Mouse (Mus musculus) layer of hippocampus, adult 18-20 months (tissue): ENCODE measurements at regions not wholly inside any gene's neighbourhood (a gene's known extent, or its start where the extent isn't known, plus 50 kb on each side); places are given as distances from the start of the nearest gene placed in this dataset.
A peak's percentile ranks its signal among the peaks of the same experiment; 100 is the strongest.

Experiments
- DNase-seq, 2 experiments: peaks; one replicate each; pipeline ENCODE4 v3.0.0; 2022; ENCODE audit warnings: low spot score in 2 of 2

DNA sequence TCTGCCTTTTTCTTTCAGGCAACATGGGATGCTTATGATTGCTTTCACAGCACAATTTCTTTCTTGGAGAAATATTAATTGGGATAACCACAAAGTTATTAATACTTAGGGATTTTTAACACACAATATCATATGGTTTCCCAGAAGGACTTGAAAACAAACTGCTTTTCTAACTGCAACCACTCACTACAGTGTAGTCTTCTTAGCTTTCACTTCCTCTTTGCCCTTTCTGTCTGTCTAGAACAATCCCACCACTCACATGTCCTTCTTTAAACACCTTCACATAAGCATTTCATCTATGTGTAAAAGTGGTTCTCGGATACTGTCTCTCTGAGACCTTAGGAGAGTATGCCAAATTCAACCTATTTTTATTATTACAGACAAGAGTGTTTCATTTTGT is 204.3 kb downstream of the C1d start:
- DNase-seq, result no peak

DNA sequence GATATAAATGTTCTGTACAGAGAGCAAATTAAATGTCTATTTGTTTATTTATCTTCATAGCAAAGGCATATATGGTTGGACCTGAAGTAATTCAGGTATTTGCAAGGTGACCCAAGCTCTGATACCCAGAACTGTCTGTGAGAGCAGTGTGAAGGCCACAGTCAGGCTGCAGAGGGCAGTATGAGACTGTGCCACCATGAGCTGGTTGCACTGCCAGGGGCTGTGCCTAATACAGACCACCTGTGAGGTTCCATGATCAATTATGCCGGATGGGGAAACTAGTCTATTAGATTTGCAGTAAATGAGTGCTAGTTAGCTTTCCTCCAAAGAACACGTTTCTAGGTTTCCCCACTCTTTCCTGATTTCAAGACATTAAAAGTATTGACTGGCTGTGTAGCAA is 207.5 kb downstream of the C1d start:
- peak in 1 of 2 experiments; percentile 22 for DNase-seq

DNA sequence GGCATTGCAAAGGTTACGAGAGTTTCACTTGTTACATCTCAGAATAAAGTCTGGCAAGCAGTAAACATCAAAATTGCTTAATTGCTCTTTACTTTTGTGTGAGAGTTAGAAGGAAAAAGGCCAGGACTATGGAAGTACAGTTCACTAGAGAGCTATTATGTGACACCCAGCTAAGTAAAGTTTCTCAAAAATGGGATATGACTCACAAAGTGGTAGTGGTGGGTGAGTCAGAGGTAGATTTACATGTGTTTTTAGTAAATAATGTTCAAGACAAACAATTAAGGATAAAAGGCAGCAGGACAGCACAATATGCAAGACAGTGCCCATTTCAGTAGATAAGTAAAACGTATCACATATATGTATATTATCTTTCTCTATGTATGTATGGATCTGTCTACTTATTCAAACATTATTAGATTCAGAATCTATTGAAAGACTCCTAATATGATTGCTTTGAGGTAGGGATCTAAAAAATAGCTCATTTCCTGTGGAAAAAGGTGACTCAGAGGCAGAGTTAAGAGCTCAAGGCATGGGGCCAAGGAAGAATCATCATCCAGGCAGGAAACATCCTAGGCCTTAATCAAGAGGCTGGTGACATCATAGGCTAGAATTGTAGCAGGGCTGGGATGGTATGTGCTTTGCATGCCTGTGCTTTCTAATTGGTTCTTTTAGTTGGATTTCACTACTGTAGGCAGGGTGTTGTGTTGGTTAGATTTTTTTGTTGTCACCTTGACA is 211.2 kb downstream of the C1d start:
- DNase-seq, result no peak

DNA sequence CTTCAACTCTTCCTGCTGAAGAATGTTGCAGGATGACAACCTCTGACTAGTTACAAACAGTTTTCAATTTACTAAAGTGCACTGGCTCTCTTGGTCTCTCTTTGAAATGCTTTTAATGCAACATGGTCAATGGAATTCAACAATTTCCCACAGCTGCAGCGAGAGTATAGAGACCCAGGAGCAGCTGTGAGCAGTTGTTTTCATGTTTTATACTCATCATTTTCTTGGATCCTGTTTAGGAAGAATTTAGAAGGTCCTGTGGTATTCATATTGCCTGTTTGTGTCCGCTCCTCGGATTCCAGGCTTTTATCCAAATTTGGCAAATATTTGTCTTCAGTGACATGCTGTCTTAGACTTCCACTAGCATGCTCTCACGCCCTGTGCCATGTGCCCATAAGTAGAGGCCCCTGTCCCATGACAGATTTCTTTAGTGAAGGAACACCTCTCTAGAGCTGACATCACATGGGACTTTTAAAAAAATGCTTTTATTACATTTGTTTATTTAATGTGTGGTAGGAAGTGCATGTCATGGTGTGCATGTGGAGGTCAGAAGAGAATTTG is 224.1 kb downstream of the C1d start:
- DNase-seq, result no peak

DNA sequence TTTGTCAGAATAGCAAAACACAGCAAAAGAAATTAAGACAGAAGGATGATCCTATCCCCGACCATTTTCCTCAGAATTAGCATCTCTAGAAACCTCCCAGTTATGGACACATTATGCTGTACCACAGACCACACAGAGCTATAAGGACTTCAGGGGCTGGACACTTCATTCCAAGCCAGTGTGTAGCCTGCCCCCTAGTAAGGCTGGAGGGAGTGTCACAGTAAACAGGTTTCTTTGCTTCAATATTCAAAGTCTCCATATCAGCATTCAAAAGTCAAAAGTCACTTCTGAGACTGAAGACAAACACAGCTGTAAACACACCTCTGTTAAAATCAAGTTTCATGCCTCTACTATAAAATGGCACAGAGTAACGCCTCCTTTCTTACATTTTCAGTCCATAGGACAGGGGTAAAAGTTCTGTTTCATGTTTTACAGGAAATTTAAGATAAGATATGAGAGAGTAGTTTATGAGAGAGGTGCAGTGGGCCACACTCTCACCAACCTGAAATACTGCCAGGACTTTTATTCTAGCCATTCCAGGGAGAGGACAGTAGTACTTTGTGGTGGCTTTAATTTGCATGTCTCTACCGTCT is 226.6 kb downstream of the C1d start:
- DNase-seq, result no peak

DNA sequence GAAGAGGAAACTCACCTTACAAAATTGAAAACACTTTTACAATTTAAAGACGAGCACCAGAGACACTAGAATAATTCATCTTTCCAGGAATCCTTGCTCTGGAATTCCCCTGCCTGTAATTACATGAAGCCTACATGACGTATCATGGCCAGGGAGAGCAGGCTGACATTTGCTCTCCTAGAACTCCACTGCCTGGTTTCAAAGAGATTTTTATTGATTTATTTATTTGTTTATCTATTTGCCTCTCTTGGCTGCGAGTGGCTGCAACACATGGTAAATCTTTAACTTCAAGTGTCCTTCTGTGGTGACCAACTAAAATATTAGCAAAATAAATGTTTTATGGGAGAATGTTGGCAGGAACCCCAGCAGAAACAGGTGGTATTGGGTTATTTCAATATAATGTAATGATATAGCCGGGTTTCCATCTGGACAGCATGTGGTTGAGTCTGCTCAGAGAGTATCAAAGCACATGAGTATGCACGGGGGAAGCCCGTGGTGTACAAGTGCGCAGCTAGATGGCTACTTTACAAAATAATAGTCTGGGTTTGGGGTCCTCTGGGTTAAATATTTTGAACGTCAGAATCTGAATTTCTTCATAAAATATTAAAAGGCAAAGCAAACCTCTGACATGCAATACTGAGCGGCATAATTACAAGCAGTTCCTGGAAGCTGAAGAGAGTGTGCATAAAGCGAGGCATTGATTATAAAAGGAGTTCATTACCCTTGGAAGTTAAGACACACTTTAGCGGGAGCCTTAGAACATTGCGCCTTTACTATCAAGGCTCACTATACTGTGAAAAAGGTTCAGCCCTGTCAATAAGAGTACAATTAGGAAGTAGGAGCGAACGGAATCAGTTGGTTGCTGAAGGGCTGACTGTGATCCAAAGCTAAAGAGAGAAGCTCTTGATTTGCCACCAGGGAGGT is 244.0 kb downstream of the C1d start:
- no peak for DNase-seq

DNA sequence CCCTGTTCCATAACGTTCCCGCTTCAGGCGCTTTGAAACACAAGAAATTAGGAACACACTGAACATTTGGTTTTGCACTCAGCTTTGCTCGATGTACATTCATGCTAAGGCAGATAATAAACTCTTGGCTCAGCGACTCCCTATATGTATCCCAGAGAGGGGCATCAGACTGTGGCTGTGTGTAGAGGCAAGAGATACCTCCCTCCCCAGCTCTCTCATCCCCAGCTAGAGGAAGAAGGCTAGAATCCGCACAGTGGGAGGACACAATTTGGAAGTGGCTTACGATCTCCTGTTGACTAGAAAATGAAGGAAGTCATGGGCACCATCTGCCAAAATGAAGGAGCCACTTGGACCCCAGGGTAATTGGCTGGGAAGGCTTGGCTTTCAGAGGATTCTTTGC is 244.7 kb downstream of the C1d start:
- DNase-seq, result no peak

DNA sequence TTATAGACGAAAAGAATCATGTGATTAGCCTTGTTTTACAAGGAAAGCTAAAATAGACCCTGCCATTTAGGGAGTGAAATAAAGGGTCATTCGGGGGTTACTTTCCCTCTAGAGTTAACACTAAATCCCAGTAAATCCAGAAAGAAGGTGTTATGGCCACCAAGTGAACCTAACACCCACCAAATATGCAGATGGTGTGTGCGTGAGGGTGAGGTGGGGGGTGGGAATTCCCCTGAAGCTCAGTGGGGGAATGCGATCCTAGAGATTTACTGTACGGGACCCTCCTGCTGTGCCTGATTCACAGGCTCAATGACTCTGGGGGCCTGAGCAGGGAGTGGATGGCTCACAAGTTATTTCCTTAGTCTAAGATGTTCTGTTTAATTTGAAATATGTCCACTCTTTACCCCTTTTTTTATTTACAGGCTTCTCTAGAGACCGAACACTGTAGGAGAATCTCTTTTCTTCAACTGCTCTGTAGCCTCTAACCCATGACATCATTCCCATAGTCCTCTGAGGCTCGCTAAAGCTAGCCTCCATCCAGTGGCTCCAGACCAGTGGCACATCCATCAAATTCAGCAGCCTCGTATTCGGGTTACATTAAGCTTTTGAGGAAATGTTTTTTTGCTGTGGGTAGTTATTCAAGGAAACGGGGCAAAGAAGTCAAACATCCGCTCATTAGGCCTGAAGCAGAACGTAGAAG is 265.0 kb downstream of the C1d start:
- DNase-seq, result no peak

DNA sequence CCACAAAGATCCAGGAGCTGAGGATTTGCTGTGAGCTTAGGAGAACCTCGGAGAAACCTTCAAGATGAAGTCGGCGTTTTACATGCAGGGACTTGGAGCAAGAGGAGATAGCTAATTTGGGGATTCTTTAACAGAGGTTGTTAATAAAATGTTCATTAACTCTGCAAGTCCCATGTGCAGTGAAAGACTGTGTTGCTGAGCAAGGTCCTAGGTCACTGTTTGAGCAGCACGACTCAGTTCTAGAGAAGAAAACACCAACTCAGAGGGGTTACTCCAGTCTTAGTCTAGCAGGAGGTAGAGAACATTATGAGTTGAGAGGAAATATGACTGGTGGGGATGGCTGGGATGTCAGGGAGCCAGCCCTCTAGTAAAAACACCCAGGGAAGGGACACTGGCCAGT is 265.9 kb downstream of the C1d start:
- no peak for DNase-seq

DNA sequence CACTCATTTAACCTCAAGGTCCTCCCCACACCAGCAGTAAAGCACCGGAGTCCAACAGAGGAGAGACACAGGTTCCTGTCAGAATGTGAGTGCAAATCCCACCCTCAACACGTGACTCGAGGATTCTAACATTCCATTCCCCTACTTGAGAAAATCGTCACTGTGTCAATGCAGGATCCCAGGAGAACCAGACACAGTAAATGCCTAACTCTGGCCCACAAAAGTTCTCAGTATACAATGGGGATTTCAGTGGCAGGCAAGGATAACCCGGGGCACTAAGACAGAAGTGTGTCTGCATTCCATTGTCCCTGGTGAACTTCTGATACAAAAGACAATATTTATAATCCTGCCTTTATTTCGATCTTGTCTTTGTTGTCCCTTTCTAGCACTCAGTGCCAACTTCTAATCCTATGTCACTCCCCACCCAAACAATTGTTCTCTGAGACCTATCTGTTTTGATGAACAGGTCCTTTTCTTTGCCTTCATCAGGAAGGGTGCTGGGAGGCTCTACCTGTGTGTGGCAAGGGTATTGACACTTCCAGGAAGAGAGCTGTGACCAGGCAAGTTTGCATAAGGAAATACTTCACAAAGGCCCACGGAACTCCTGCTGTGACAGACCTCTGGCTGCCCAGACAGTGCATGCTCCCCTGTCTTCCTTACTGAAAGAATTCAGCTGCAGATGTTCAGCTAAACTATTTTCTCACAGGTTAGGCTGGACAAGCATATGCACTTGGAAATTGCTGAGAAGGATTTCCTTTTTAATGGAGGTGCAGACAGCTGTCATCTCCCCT is 267.8 kb downstream of the C1d start:
- DNase-seq, result no peak

DNA sequence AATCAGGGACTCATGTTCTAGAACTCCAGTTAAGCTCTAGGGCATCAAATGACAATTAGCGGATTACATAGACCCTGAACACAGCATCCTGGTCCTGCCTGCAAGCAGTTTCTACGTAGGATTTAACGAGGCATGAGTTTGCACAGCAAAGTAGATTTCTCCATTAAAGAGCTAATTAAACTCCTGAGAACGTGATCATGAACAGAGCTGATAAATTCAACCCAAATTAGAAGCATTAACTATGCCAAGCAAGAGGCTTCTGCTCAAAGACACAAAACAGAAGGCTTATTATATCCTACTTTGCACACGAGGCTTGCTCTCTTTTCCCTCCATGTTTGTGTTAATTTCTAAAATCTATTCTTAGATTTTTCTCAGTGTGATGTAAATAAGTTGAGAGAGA is 269.1 kb downstream of the C1d start:
- DNase-seq, result no peak

DNA sequence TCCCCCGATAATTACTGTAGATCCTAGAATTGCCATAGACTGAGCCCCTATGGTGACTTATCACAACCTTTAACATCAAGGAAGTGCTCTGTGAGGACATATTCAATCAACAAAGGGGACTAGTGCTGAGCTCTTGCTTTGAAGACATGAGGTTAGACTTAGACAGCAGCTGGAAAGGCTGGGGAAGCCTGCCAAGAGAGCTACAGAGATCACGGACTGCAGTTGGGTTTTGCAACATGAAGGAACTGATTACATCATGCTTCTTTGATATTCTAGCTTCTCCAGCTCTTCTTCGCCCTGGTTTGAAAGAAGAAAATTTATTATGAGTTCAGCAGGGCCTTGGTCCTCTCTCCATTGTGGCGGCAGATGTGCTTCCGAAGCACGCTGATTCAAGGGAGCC is 271.2 kb downstream of the C1d start:
- DNase-seq, result no peak

DNA sequence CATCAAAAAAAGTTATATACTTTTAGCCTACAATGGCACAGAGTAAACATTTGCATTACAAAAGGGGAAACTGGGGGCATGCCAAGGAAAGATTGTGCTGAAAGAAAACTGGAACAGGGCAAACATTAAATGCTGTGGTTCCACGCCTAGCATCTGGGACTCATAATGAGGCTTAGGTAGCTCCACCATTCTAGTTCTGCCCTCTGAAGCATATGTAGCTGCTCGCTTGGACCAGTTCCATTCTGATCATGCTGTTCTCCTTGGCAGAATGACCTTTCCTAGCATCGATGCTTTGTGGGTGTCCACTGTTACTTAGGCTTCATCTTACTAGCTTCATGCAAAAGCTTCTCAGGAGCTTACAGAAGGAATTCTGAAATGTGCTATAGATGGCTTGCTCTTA is 276.3 kb downstream of the C1d start:
- no peak for DNase-seq

DNA sequence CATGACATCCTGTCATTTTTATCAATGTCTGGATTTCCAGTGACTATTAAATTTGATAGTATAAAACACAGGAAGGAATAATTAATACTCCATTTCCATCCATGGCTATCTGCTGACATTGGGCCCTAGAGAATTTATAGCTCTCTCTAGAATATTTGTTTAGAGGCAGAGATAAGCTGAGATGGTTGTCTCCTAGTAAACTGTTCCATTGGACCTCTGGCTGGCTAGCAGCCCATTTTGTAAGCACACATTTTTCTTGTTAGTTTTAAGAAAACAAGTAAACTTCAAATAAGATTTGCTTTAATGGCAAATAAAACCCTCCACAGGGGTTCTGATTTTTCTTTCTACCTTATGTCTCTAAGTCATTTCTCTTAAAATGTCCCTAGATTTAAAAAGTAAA is 288.9 kb downstream of the C1d start:
- DNase-seq, result no peak

DNA sequence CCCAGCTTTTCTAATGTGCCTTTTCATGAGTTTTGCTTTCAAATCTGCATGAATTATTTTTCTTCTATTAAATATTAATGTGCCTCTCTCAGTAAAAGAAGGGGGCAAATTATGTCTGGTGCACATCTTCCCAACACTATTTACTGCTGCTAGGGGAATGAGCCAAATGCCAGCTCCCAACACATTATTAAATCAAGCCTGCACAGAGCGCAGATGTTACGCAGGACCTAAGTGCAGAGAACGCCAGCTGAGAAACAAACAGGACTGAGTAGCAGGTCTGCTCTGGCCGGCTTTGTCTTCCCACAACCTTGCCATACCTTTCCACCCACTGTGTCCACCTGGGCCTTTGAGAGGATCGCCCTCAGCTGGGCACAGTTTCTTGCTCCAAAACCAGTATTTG is 291.8 kb downstream of the C1d start:
- DNase-seq, result no peak

DNA sequence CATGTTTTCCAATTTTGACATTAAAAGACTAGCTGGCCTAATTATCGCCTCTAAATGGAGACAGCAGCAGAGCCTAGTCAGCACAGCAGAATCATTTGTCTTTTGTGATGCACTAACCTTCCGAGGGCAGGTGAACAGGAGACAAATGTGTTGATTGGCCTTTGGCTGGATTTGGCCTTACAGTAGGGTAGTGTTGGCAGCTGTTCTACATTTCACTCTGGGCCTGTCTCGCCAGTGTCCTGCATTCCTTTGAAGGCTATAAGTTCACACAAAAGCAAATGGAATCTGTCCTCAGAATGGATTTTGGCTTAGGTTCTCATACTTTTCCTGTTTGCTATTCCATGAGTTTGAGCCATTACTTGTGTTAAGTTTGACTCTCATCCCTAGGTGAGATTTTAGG is 297.9 kb downstream of the C1d start:
- no peak for DNase-seq

DNA sequence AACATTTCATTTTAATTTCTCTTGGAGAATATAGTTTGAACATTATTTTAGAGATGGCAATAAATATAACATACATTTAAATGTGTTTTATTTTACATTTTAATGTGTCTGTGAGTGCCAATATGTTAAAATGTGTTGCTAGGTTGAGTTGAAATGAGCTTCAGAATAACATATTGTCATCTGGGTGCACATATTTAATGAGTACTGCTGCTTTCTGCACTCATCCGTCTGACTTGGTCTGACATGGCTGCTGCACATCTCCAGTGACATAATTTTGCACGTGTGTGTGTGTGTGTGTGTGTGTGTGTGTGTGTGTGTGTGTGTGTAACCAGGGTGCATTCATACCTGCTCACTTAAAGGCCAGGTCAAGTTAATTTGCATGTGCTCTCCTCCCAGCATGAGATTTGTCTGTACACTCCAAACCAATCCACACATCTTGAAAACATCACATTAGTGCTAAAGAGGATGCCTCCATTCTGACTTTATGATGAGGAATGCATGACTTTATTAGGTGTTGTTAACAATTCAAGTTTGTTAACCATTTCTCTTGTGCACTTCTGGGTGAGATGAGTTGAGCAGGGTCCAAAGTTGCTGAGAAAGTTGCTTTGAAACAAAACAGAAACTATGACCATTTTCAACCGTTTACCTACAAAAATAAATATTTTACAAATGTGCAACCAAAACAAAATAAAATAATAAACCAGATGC is 334.6 kb downstream of the C1d start:
- no peak for DNase-seq

DNA sequence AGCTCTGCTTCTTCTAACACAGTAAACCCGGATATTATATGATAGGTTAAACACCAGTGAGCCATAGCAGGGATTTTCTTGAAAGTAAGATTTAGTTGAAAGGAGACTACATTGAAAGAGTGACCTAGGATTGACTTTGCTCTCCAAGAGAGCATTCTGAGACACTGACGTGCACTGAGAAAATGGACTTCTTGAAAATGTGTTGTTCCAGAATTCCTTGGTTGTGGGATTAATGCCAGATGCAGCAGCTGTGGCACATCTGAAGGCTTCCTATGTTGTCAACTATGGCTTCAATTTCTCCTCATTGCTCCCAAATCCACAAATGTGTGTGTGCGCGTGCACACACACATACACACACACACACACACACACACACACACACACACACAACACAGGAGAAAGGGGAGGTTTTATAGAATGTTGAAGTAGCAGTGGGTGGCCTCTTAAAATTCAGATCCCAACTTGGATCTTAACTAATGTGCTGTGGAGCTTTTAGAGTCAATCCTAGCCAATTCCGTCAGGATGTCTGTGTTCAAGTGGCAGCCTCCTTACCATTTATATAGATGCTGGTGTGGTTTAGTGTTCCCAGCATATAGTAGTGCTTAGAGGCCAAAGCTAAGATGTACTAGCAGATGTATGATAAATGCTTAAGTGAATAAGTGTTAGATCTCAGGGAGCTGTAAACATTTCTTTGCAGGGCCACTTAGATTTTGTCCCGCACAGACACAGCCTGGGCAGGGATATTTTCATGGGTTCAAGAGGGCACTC is 346.5 kb downstream of the C1d start:
- no peak for DNase-seq
